Mouse (Mus musculus) testis, adult 2 months (tissue): ENCODE measurements at regions not wholly inside any gene's neighbourhood (a gene's known extent, or its start where the extent isn't known, plus 50 kb on each side); places are given as distances from the start of the nearest gene placed in this dataset.

Experiments used
- CTCF ChIP-seq: fragments of 200-500 bp; IDR thresholded peaks from 2 replicates; pipeline ENCODE4 v1.5.1; 2012; ENCODE audit warnings: low read depth, mild to moderate bottlenecking, inconsistent platforms, low read length, moderate library complexity; ENCODE audit not compliant: control insufficient read depth, insufficient read depth, insufficient replicate concordance
- POLR2A ChIP-seq: fragments of 200-500 bp; IDR thresholded peaks from 2 replicates; pipeline ENCODE4 v1.6.1; 2012; ENCODE audit warnings: low read depth, mild to moderate bottlenecking, inconsistent platforms, low read length, moderate library complexity; ENCODE audit not compliant: control insufficient read depth

DNA sequence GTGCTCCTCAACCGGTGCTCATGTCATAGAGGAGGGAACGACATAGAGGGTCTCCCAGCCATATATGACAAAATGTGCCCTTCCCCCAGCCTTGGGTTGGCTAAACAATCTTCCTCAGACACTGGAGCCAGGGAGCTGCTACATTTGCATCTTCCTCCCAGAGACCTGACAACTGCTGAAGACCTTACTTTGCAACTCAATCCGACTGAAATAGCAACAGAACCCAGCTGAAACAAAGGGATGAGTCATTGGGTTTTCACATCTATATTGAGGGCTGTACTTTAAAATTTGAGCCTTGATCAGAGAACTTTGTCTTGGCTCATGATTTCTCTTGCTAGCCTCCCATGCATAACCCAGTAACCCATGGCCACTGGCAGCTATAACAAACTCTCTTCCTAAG lies 115.5 kb downstream of the Crisp4 start:
- TF ChIP-seq CTCF = no peak
- TF ChIP-seq POLR2A = no peak
